In the genomic region with DNA sequence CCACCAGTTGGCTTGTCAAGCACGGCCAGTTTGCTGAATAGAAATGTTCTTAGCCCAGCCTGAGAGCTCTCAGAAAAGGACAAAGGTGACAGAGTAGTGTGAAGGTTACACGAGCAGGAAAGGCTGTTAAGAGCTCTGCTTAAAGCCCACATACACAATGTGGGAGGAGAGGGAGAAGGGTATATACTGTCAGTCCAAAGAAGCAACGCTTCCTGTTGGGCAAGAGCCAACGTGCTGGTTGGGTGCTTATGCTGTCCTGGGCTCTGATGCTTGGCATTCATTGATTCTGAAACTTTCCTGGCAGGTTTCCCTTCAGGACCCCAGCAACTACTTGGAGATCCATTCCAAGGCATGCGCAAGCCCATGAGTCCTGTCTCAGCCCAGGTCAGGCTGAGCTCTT, we compare ENCODE assay signal across 11 mouse cellular contexts.
"Had no signal": no experiment of that assay in that cellular context is flagged by ENCODE, and none has a peak within 500 bp of the region (broad histone marks: within the 10 kb centered on the region; RNA-seq: fewer than 3 reads in every experiment).

No protein-coding gene starts in this region.

- ATAC-seq: lung, postnatal 0 days had no signal

- H3K4me3 ChIP-seq: limb, embryonic 10.5 days; liver, embryonic 15.5 days; megakaryocyte, embryonic 14.5 days; midbrain, embryonic 12.5 days; neural tube, embryonic 12.5 days had no signal

- H3K9ac ChIP-seq: liver, embryonic 15.5 days; midbrain, embryonic 12.5 days; neural tube, embryonic 12.5 days had no signal

- DNase-seq: layer of hippocampus, adult 9-11 months; lung, adult 2 months; thymus, postnatal 4 days had no signal

- H3K27ac ChIP-seq: limb, embryonic 10.5 days; liver, embryonic 15.5 days; midbrain, embryonic 12.5 days; neural tube, embryonic 12.5 days; stomach, postnatal 0 days had no signal

- H3K9me3 ChIP-seq: limb, embryonic 10.5 days; liver, embryonic 15.5 days; megakaryocyte, embryonic 14.5 days; midbrain, embryonic 12.5 days; neural tube, embryonic 12.5 days had no signal

- H3K27me3 ChIP-seq: liver, embryonic 15.5 days; megakaryocyte, embryonic 14.5 days; midbrain, embryonic 12.5 days; neural tube, embryonic 12.5 days had no signal

- H3K4me1 ChIP-seq: limb, embryonic 10.5 days; midbrain, embryonic 12.5 days; neural tube, embryonic 12.5 days had no signal

- H3K4me2 ChIP-seq: liver, embryonic 11.5 days; liver, embryonic 15.5 days; midbrain, embryonic 12.5 days; neural tube, embryonic 12.5 days had no signal
